ENCODE assay signal across 14 mouse cellular contexts in the genomic region with DNA sequence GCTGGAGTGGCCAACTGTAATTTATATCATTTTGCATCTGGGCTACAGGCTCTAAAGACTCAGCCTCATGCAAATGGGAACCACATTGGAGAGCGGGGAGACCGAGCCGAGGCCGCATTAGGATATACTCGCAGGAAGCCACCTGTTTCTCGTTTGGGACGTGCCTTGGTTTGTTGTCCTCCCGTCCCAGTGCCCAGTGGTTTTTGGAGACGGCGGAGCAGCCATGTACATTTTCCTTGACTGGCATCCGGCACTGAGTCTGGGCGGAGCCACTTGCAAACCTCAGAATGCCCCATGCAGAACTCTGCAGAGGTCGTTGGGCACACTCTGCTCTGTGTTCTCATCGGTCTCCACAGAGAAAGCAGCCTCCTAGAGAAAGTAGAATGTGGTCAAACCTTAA. TPM values are rescaled to one million over a fixed set of nuclear protein-coding genes. Genes with fewer than 3 reads are reported as not detected.
DNase-seq lines count a peak whose midpoint lies in the region; ATAC-seq lines count a peak whose summit lies in the region.
"Had no signal": no experiment of that assay in that cellular context is flagged by ENCODE, and none has a peak within 500 bp of the region (broad histone marks: within the 10 kb centered on the region; RNA-seq: fewer than 3 reads in every experiment).

No protein-coding gene starts in this region.

- no peak overlapping the region for H3K4me3 ChIP-seq in intestine, embryonic 15.5 days (replicated peaks)
- H3K4me3 ChIP-seq: erythroblast, embryonic 14.5 days; limb, embryonic 15.5 days had no signal

- no peak overlapping the region for H3K9ac ChIP-seq in intestine, embryonic 15.5 days
- H3K9ac ChIP-seq: limb, embryonic 15.5 days; lung, embryonic 14.5 days had no signal

- no peaks in the 10 kb centered on the region for H3K27me3 ChIP-seq in intestine, embryonic 15.5 days (replicated peaks)

- H3K9me3 ChIP-seq in intestine, embryonic 15.5 days, result no peaks in the 10 kb centered on the region
- H3K9me3 ChIP-seq: G1E; limb, embryonic 15.5 days had no signal

- peak; percentile 32 to 43 for DNase-seq in CD8-positive naive resting alpha-beta T cell, adult 2 months (ENCODE audit: low read depth in 2 of 2, low spot score in 2 of 2)
- DNase-seq in thymus, postnatal 10 days (ENCODE audit: low spot score in 2 of 2), result peak; percentile 66 to 68
- DNase-seq in natural killer cell, adult 2 months (ENCODE audit: low spot score in 2 of 2), result no peak
- DNase-seq in testis, postnatal 14 days (ENCODE audit: low spot score), result no peak
- DNase-seq: cerebellum, adult 8-10 months; heart, postnatal 10 days; lung, embryonic 14.5 days had no signal

- no peak overlapping the region for H3K4me2 ChIP-seq in intestine, embryonic 15.5 days (replicated peaks)
- H3K4me2 ChIP-seq: limb, embryonic 15.5 days; lung, embryonic 14.5 days had no signal

- no peak overlapping the region for H3K27ac ChIP-seq in intestine, embryonic 15.5 days
- H3K27ac ChIP-seq: hindbrain, postnatal 0 days; limb, embryonic 15.5 days had no signal

- no peaks in the 10 kb centered on the region for H3K36me3 ChIP-seq in intestine, embryonic 15.5 days
- H3K36me3 ChIP-seq: G1E; limb, embryonic 15.5 days had no signal

- peak; percentile 32 for ATAC-seq in activated CD4-positive, CD25-positive, alpha-beta regulatory T cell, adult 4 months
- ATAC-seq in hematopoietic stem cell, adult 5-6 weeks (replicated peaks in 1 of 2; ENCODE audit: insufficient read depth in 1 of 2, low FRiP score in 2 of 2, low TSS enrichment in 1 of 2, low read depth in 1 of 2, poor library complexity in 2 of 2, severe bottlenecking in 2 of 2), result peak; percentile 33 to 44; a peak in 2 of 4 replicates
- no peak for ATAC-seq in intestine, embryonic 15.5 days
- ATAC-seq: hindbrain, postnatal 0 days had no signal

- 0 out of 2 replicates have a peak, but pooled peaks cover 3% of the 10 kb centered on the region for H3K4me1 ChIP-seq in intestine, embryonic 15.5 days (replicated peaks)

- WGBS in intestine, embryonic 15.5 days, result 74% methylated on average over 14 of the region's 14 CpGs

RNA-seq across cellular contexts. Expression of gene Tcf7, which starts 27.9 kb away (rescaled TPM):
- 100 to 1,000 TPM; 227 to 315 TPM for polyA plus RNA-seq in activated CD4-positive, CD25-positive, alpha-beta regulatory T cell, adult 4 months (2017; shearing (Covaris generic))
- 1.1 and 1.4 TPM in 2 replicates for total RNA-seq in hematopoietic stem cell, adult 5-6 weeks (2017)
- 6.9 and 8.2 TPM in 2 replicates for polyA plus RNA-seq in intestine, embryonic 15.5 days (2015; fragmentation: Nextera tagmentation; extraction: Ambion mirVana)
- total RNA-seq: G1E had no signal
- polyA plus RNA-seq: G1E had no signal

RNA-seq across cellular contexts. Expression of gene Vdac1, which starts 50.0 kb away (rescaled TPM):
- polyA plus RNA-seq in activated CD4-positive, CD25-positive, alpha-beta regulatory T cell, adult 4 months (2017; shearing (Covaris generic)), result 10 to 100 TPM; 90.3 to 94.9 TPM
- total RNA-seq in hematopoietic stem cell, adult 5-6 weeks (2017), result 173 and 192 TPM in 2 replicates
- polyA plus RNA-seq in intestine, embryonic 15.5 days (2015; fragmentation: Nextera tagmentation; extraction: Ambion mirVana), result 287 and 295 TPM in 2 replicates

Comparison
In these comparisons a context has a peak if more than half of its experiments do, and no peak if none do; other contexts are left out.
1. DNase-seq: peak in CD8-positive naive resting alpha-beta T cell, adult 2 months (2 of 2) and thymus, postnatal 10 days (2 of 2); none in natural killer cell, adult 2 months (0 of 2) and testis, postnatal 14 days (single experiment).
2. RNA of gene Tcf7, which starts 27.9 kb away (polyA plus RNA-seq): 227 to 315 TPM in activated CD4-positive, CD25-positive, alpha-beta regulatory T cell, adult 4 months; 6.9 to 8.2 TPM in intestine, embryonic 15.5 days; every median in the first group is over 10 times any median in the second.